Mouse (Mus musculus) cerebellum, postnatal 36 days (tissue): ENCODE data around the gene Olfr1039.
"Not testable (repeated sequence)": the region's sequence is repeated elsewhere in the genome, so short reads cannot be mapped to it uniquely, and the experiment has no call there.

Experiments used
- DNase-seq, 2 experiments: peaks; one replicate each; pipeline ENCODE4 v3.0.0; 2021 to 2022; ENCODE audit warnings: mixed read lengths in 2 of 2

The Olfr1039 gene

DNA sequence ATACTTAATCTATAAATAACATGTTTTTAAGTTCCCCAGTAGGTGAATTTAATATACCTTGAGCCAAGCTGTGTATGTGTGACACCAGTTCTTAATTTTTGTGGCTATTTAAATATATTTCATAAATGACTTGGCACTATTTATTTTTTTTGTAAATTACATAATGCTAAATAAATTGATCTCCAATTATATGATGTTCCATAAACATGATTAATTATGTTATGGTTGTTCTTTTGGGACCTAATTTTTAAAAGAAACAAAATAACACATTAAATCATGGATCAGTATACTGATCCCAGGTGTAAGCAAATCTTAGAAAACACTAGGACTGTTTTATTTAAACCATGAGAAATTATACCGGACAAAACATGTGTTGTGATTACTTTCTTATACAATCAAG lies at the start of gene Olfr1039:
TSS of gene Olfr1039 (minus strand) at position 101 of the 400 bp plus-strand sequence.
- no peak for DNase-seq

DNA sequence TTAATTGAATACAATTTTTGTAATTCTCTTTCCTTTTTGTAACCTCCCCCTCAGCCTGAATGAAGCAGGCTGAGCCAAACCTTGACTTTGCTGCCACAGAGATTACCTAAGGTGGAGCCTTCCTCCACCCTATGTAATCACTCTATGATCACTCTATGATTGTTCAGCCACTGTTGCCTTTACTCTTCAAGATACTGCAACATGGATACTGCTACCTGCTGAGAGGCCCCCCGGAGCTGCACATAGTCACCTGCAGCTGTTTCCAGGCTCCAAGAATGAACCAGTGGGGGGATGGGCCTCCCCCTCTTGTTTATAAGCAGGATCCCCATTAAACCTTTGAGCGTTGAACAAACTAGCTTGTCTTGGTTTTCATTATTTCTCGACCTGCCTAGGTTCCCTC lies 44.2 kb upstream of the Olfr1039 start:
- no peak for DNase-seq

DNA sequence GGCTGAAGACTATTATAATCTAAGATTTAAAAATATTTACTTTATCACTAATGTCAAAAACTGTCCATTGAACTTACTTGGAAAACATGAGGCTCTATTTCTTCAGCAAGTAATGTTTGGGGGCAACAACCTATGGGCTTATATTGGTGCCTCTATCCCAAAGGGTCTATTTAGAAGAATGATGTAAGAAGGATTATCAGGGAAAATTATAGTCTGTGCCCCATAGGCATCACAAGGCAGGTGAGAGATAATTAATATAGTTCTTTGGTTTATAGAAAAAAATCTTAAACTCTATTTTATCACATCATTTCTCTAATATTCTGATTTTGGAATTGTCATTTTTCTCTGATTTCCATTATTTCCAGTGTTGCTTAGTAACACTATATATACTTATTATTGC lies 42.0 kb upstream of the Olfr1039 start, which contains the start of gene Olfr1044:
TSS of gene Olfr1044 (minus strand) at position 101 of the 400 bp plus-strand sequence.
- no peak for DNase-seq

DNA sequence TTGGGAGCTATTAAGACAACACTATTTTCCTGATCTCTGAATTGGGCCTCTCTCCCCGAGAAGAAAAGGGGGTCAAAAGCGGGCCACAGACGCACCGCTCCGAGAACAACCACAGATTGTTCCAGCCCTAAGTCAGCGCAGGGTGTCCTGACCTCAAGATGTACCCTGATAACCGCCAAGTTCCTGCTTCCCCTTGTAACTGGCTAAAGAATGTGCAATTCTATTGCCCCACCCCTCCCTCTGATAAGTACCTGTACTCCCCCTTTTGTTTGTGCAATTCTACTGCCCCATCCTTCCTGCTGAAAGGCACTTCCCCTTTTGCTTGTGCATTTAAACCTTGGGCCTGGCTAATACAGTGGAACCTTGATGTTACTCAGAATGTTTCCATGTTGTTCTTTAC lies 39.7 kb upstream of the Olfr1039 start:
- not testable (repeated sequence) for DNase-seq

DNA sequence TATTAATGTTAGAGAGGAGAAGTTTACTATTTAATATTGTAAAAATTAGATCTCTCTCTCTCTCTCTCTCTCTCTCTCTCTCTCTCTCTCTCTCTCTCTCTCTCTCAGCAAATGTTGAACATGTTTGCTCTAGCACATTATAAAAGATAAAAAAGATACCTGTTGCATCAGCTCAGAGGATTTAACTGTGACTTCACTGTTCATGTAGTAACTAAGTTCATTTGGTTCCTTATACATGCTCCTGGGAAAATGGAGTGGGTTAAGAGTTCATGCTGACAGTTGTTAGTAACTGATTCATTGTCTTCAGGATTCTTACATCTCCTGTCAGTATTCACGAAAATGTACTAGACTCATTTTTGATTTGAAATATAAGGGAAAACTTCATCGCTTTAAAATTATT lies 31.7 kb upstream of the Olfr1039 start, which contains the start of gene Olfr1043:
TSS of gene Olfr1043 (minus strand) at position 101 of the 400 bp plus-strand sequence.
- no peak for DNase-seq

DNA sequence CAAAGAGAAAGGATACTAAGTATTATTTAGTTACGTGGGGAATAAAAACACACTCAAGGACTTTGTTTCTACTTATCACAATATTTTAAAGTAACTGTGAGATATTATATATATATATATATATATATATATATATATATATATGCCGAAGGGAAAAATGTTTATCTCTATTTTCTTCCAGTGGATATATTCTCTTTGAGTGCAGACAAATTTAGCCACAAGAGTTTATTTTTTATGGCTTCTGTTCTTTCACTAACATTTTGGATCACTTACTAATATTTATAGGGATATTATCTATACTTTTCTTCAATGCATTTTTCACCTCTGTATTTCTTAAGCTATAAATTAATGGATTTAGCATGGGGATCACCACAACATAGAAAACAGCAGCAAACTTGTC lies 26.0 kb upstream of the Olfr1039 start, which contains the start of gene Olfr1042:
TSS of gene Olfr1042 (minus strand) at position 101 of the 400 bp plus-strand sequence.
- no peak for DNase-seq

DNA sequence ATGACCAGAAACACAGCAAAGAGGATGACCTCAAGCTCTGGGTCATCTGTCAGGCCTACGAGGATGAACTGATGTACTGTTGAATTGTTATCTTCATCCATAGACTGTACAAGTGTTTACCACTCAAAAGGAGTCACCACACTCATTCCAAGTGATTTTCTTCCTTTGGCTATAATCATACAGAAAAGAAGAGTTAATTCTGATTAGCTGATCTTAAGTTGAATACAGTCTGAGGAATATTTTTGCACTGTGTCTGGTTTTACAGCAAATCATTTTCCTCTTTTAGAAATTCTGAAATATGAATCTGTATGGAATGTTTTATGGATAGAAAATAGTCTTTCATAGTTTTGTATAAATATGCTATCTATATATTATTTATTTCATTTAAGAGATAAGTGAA lies 10.9 kb upstream of the Olfr1039 start, which contains the start of gene Olfr1040:
TSS of gene Olfr1040 (minus strand) at position 101 of the 400 bp plus-strand sequence.
- no peak for DNase-seq

DNA sequence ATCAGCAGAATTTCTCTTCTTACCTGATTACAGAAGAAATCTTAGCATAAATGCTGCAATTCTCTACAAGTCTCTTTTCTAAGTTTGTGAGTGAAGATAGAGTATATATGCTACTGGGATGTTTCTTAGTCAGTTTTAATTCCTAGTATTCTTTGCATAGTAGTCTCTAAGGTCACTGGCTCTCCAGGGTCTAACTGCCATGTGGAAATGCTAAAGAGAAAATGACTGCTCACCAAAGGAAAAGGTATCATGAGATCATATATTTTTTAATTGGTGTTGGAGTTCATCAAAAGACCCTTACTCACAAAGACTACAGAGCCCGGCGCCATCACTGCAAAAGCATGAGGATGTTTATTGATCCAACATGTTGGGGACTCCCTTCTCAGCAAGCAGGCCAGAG lies 48.4 kb downstream of the Olfr1039 start, which contains the start of gene Olfr1037:
TSS of gene Olfr1037 (minus strand) at position 101 of the 400 bp plus-strand sequence.
- DNase-seq: no peak

DNA sequence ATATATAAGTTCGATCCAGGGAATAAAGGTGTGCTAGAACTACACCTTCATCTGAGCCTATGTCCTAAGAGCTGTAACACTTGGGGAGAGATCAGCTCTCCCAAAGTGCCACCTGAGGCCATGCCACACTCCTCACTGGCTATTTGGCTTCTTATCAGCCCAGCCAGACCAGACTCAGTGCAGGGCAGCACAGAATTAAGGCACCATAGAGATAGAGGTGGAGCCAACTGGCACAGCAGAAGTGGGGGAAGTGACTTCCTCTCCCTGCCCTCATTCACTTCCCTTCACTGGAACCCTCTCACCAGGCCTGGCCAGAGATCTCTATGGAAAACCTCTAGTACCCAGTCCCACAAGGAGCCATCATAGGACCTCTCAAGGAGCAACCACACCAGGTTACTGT lies 55.2 kb downstream of the Olfr1039 start:
- DNase-seq: not testable (repeated sequence)
